In genomic region chr2:30733853-30734252, GRCm38 (mm10) we compare ENCODE assay signal across 12 mouse cellular contexts.
DNase-seq lines count a peak whose midpoint lies in the region; ATAC-seq and TF ChIP-seq lines count a peak whose summit lies in the region.
"Had no signal": no experiment of that assay in that cellular context is flagged by ENCODE, and none has a peak within 500 bp of the region (broad histone marks: within the 10 kb centered on the region; RNA-seq: fewer than 3 reads in every experiment).

No protein-coding gene starts in this region.

- H3K9me3 ChIP-seq in forebrain, embryonic 13.5 days (replicated peaks) = peaks cover 6% of the 10 kb centered on the region
- no peaks in the 10 kb centered on the region for H3K9me3 ChIP-seq in forebrain, embryonic 15.5 days
- H3K9me3 ChIP-seq in midbrain, embryonic 10.5 days (replicated peaks) = peaks cover 7% of the 10 kb centered on the region
- H3K9me3 ChIP-seq in midbrain, postnatal 0 days (ENCODE audit: low read length) = no peaks in the 10 kb centered on the region
- H3K9me3 ChIP-seq in hindbrain, embryonic 12.5 days (replicated peaks) = no peaks in the 10 kb centered on the region
- H3K9me3 ChIP-seq: limb, embryonic 12.5 days had no signal

- H3K27ac ChIP-seq in forebrain, embryonic 13.5 days = peak overlapping the region; percentile 41; the same call in 1 of the 2 replicates
- H3K27ac ChIP-seq in forebrain, embryonic 15.5 days (replicated peaks) = no peak overlapping the region
- H3K27ac ChIP-seq in midbrain, embryonic 10.5 days (replicated peaks) = peak overlapping the region; percentile 70
- H3K27ac ChIP-seq in midbrain, postnatal 0 days (ENCODE audit: low read depth, low read length) = no peak overlapping the region
- 0 out of 2 replicates have a peak overlapping the region, but pooled peaks have one; percentile 48 for H3K27ac ChIP-seq in hindbrain, embryonic 12.5 days
- H3K27ac ChIP-seq: limb, embryonic 12.5 days had no signal

- no peak for DNase-seq in midbrain, embryonic 10.5 days (ENCODE audit: low spot score)
- no peak for DNase-seq in midbrain, postnatal 0 days (ENCODE audit: low spot score)
- no peak for DNase-seq in gastrocnemius, adult 8-10 months (ENCODE audit: low spot score in 2 of 2)
- DNase-seq in ovary, postnatal 10 days (ENCODE audit: low spot score) = no peak
- DNase-seq: cerebellum, adult 9-11 months; kidney, adult 2 months; lung, adult 18-20 months had no signal

- no peaks in the 10 kb centered on the region for H3K79me2 ChIP-seq in myocyte (ENCODE audit: control insufficient read depth, insufficient read depth)

- no peak overlapping the region for H3K4me2 ChIP-seq in forebrain, embryonic 13.5 days
- H3K4me2 ChIP-seq in forebrain, embryonic 15.5 days (replicated peaks) = no peak overlapping the region
- H3K4me2 ChIP-seq in midbrain, postnatal 0 days (ENCODE audit: low read depth, low read length, poor library complexity, severe bottlenecking) = no peak overlapping the region
- no peak overlapping the region for H3K4me2 ChIP-seq in hindbrain, embryonic 12.5 days (replicated peaks)
- no peak overlapping the region for H3K4me2 ChIP-seq in myocyte (ENCODE audit: low read depth)
- H3K4me2 ChIP-seq: limb, embryonic 12.5 days had no signal

- H3K4me1 ChIP-seq in forebrain, embryonic 13.5 days = peaks cover 33% of the 10 kb centered on the region
- H3K4me1 ChIP-seq in forebrain, embryonic 15.5 days = peaks cover 31% of the 10 kb centered on the region
- H3K4me1 ChIP-seq in midbrain, embryonic 10.5 days = peaks cover 33% of the 10 kb centered on the region
- no peaks in the 10 kb centered on the region for H3K4me1 ChIP-seq in midbrain, postnatal 0 days (ENCODE audit: insufficient read depth, low read length)
- peaks cover 31% of the 10 kb centered on the region for H3K4me1 ChIP-seq in hindbrain, embryonic 12.5 days

- 30% methylated on average over 6 of the region's 6 CpGs for WGBS in forebrain, embryonic 13.5 days
- 30% methylated on average over 6 of the region's 6 CpGs for WGBS in forebrain, embryonic 15.5 days
- 29% methylated on average over 6 of the region's 6 CpGs for WGBS in midbrain, embryonic 10.5 days
- 27% methylated on average over 6 of the region's 6 CpGs for WGBS in midbrain, postnatal 0 days
- 28% methylated on average over 6 of the region's 6 CpGs for WGBS in hindbrain, embryonic 12.5 days

- H3K4me3 ChIP-seq in forebrain, embryonic 13.5 days = no peak overlapping the region
- no peak overlapping the region for H3K4me3 ChIP-seq in forebrain, embryonic 15.5 days
- no peak overlapping the region for H3K4me3 ChIP-seq in midbrain, embryonic 10.5 days
- no peak overlapping the region for H3K4me3 ChIP-seq in midbrain, postnatal 0 days (ENCODE audit: low read depth, low read length)
- no peak overlapping the region for H3K4me3 ChIP-seq in hindbrain, embryonic 12.5 days
- no peak overlapping the region for H3K4me3 ChIP-seq in myocyte
- H3K4me3 ChIP-seq: limb, embryonic 12.5 days had no signal

- 0 out of 2 replicates have a peak, but pooled peaks cover 3% of the 10 kb centered on the region for H3K36me3 ChIP-seq in forebrain, embryonic 13.5 days (ENCODE audit: poor library complexity, severe bottlenecking)
- H3K36me3 ChIP-seq in forebrain, embryonic 15.5 days = no peaks in the 10 kb centered on the region
- H3K36me3 ChIP-seq in midbrain, embryonic 10.5 days = no peaks in the 10 kb centered on the region
- H3K36me3 ChIP-seq in midbrain, postnatal 0 days (ENCODE audit: insufficient read depth, low read length) = no peaks in the 10 kb centered on the region
- no peaks in the 10 kb centered on the region for H3K36me3 ChIP-seq in hindbrain, embryonic 12.5 days
- H3K36me3 ChIP-seq in myocyte (ENCODE audit: control insufficient read depth, insufficient read depth) = no peaks in the 10 kb centered on the region
- H3K36me3 ChIP-seq: limb, embryonic 12.5 days had no signal

- peak overlapping the region; percentile 10; the same call in 1 of the 2 replicates for H3K9ac ChIP-seq in forebrain, embryonic 13.5 days
- no peak overlapping the region for H3K9ac ChIP-seq in forebrain, embryonic 15.5 days (replicated peaks)
- H3K9ac ChIP-seq in midbrain, postnatal 0 days (replicated peaks; ENCODE audit: low read length, poor library complexity, severe bottlenecking) = no peak overlapping the region
- no peak overlapping the region for H3K9ac ChIP-seq in hindbrain, embryonic 12.5 days
- H3K9ac ChIP-seq: limb, embryonic 12.5 days had no signal

- no peak overlapping the region for H3ac ChIP-seq in myocyte (ENCODE audit: control insufficient read depth, insufficient read length)

- ATAC-seq in forebrain, embryonic 13.5 days = no peak
- ATAC-seq in forebrain, embryonic 15.5 days (replicated peaks) = no peak
- no peak for ATAC-seq in midbrain, postnatal 0 days (ENCODE audit: low FRiP score)
- no peak for ATAC-seq in hindbrain, embryonic 12.5 days (ENCODE audit: low FRiP score)

- TF ChIP-seq CTCF in midbrain, postnatal 0 days (IDR thresholded peaks at IDR 0.05) = no peak

- no peak for TF ChIP-seq POLR2A in myocyte (IDR thresholded peaks at IDR 0.05; ENCODE audit: insufficient read length, low read depth)

- H3K27me3 ChIP-seq in forebrain, embryonic 13.5 days = no peaks in the 10 kb centered on the region
- no peaks in the 10 kb centered on the region for H3K27me3 ChIP-seq in forebrain, embryonic 15.5 days
- no peaks in the 10 kb centered on the region for H3K27me3 ChIP-seq in midbrain, embryonic 10.5 days (ENCODE audit: low read depth, poor library complexity, severe bottlenecking)
- no peaks in the 10 kb centered on the region for H3K27me3 ChIP-seq in midbrain, postnatal 0 days (ENCODE audit: insufficient read depth, low read length)
- no peaks in the 10 kb centered on the region for H3K27me3 ChIP-seq in hindbrain, embryonic 12.5 days
- no peaks in the 10 kb centered on the region for H3K27me3 ChIP-seq in myocyte (ENCODE audit: control insufficient read depth, insufficient read depth, insufficient read length)
- H3K27me3 ChIP-seq: limb, embryonic 12.5 days had no signal

TF ChIP-seq in myocyte, 11 proteins besides CTCF, POLR2A, EP300 and RAD21:
- TF ChIP-seq MYOD1 (IDR thresholded peaks at IDR 0.05; ENCODE audit: control insufficient read depth in 1 of 3, insufficient read length in 2 of 3, low read depth in 2 of 3) (peak in 2 of 3 experiments; percentile 61 to 78), SRF (IDR thresholded peaks at IDR 0.05; ENCODE audit: control insufficient read depth, insufficient read length, low read depth) (no peak), MYOG (IDR thresholded peaks at IDR 0.05; ENCODE audit: control insufficient read depth in 1 of 3, insufficient read depth in 1 of 3, insufficient read length in 2 of 3, low read depth in 2 of 3) (peak in 2 of 3 experiments; percentile 58 to 70)

Comparison
In these comparisons a context has a peak if more than half of its experiments do, and no peak if none do; other contexts are left out.
1. H3K27ac ChIP-seq: peak in forebrain, embryonic 13.5 days (single experiment), midbrain, embryonic 10.5 days (single experiment) and hindbrain, embryonic 12.5 days (single experiment); none in forebrain, embryonic 15.5 days (single experiment) and midbrain, postnatal 0 days (single experiment).